Mouse (Mus musculus): ENCODE data around the gene Cnst. TPM values are rescaled to one million over a fixed set of nuclear protein-coding genes. Genes with fewer than 3 reads are reported as not detected.

Gene Cnst
- polyA plus RNA-seq, 1 experiment: 12.7 TPM

DNA sequence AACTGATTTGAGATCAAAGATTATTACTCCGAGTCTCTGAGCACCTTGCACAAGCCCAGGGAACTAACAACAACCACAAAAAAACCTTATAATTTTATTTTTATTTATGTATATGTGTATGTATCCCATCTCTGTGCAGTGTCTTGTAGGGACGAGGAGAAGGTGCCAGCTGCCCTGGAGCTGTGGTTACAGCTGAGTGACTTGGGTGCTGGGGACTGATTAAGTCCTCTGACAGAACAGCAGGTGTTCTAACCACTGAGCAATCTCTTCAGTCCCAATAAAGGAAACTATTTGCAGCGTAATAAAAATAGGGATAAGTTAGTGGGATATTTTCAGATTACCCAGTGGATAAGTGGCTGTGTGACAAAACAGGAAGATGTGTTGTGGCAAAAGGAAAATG, 128.2 kb downstream of the Cnst start:
- TF ChIP-seq POLR2A (IDR thresholded peaks at IDR 0.05; ENCODE audit: low read depth, low read length) (no peak), CTCF (IDR thresholded peaks at IDR 0.05; ENCODE audit: extremely low read depth, insufficient read length, insufficient replicate concordance, low read depth, low read length) (no peak)
- Histone ChIP-seq H3K4me3 (ENCODE audit: low read depth, low read length) (no peak overlapping the region), H3K36me3 (ENCODE audit: control insufficient read depth, insufficient read depth, low read length) (peaks cover 12% of the 10 kb centered on the region), H3K27me3 (ENCODE audit: control insufficient read depth, insufficient read depth, low read length) (no peaks in the 10 kb centered on the region), H3K4me1 (ENCODE audit: control insufficient read depth, insufficient read depth, insufficient read length, low read length) (no peaks in the 10 kb centered on the region), H3K27ac (ENCODE audit: insufficient read depth, low read depth, low read length) (no peak overlapping the region)
- WGBS: 86% methylated on average over 3 of the region's 3 CpGs

DNA sequence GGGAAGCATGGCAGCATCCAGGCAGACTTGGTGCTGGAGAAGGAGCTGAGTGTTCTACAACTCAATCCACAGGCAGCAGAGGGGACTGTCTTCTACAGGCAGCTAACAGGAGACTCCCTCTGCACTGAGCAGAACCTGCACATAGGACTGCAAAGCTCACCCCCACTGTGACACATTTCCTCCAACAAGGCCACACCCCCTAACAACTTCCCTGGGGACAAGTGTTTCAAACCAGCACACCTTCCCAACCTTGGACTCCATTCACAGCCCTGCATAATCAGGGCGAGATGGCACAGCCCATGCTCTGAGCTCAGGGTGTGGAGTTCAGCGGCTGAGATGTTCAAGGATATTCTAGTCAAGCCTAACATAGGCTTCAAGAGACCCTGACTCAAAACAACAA, 130.9 kb downstream of the Cnst start:
- 85% methylated on average over 2 of the region's 2 CpGs for WGBS
- no peak for TF ChIP-seq CTCF (IDR thresholded peaks at IDR 0.05; ENCODE audit: extremely low read depth, insufficient read length, insufficient replicate concordance, low read depth, low read length)
- TF ChIP-seq POLR2A (IDR thresholded peaks at IDR 0.05; ENCODE audit: low read depth, low read length): no peak
- no peaks in the 10 kb centered on the region for H3K27me3 ChIP-seq (ENCODE audit: control insufficient read depth, insufficient read depth, low read length)
- no peaks in the 10 kb centered on the region for H3K4me1 ChIP-seq (ENCODE audit: control insufficient read depth, insufficient read depth, insufficient read length, low read length)
- no peak overlapping the region for H3K4me3 ChIP-seq (ENCODE audit: low read depth, low read length)
- peaks cover 17% of the 10 kb centered on the region for H3K36me3 ChIP-seq (ENCODE audit: control insufficient read depth, insufficient read depth, low read length)
- no peak overlapping the region for H3K27ac ChIP-seq (ENCODE audit: insufficient read depth, low read depth, low read length)

Other genes with a start within 250 kb of the Cnst start
- 0.84 and 1.1 TPM in 2 replicates for gene Smyd3, start 28.3 kb upstream of the Cnst start, polyA plus RNA-seq (2012; rRNA removed)
- gene Tfb2m, start 103 bp upstream of the Cnst start, polyA plus RNA-seq (2012; rRNA removed): 2.1 and 2.7 TPM in 2 replicates
- gene Sccpdh, start 121.8 kb downstream of the Cnst start, polyA plus RNA-seq (2012; rRNA removed): 8.3 and 8.4 TPM in 2 replicates
- gene Kif28, start 198.9 kb downstream of the Cnst start, polyA plus RNA-seq (2012; rRNA removed): not detected in 2 replicates

Measured in small intestine, adult 2 months (tissue).